Mouse (Mus musculus) midbrain, embryonic 15.5 days (tissue): Measurements from ENCODE around the gene Syt8. TPM values are rescaled to one million over a fixed set of nuclear protein-coding genes. Genes with fewer than 3 reads are reported as not detected.

Experiments used
- ATAC-seq: fragments of 200-750 bp; cut with Nextera tagmentation; replicated peaks from 2 replicates; pipeline ENCODE4 v1.8.0; 2017; ENCODE audit warnings: moderate TSS enrichment
- H3K27ac ChIP-seq: fragments of 300-500 bp; sonication (generic); 2 replicates; pipeline ENCODE4 v1.5.1; 2015; ENCODE audit warnings: mild to moderate bottlenecking, inconsistent platforms
- H3K27me3 ChIP-seq: fragments of 300-500 bp; sonication (generic); replicated peaks from 2 replicates; pipeline ENCODE4 v1.6.1; 2015; ENCODE audit warnings: inconsistent platforms
- H3K36me3 ChIP-seq: fragments of 300-500 bp; sonication (generic); replicated peaks from 2 replicates; pipeline ENCODE4 v1.6.1; 2015; ENCODE audit warnings: inconsistent platforms
- H3K4me1 ChIP-seq: fragments of 300-500 bp; sonication (generic); 2 replicates; pipeline ENCODE4 v1.6.1; 2015; ENCODE audit warnings: inconsistent platforms
- H3K4me2 ChIP-seq: fragments of 300-500 bp; sonication (generic); 2 replicates; pipeline ENCODE4 v1.6.1; 2015; ENCODE audit warnings: inconsistent platforms, mild to moderate bottlenecking, moderate library complexity
- H3K4me3 ChIP-seq: fragments of 300-500 bp; sonication (generic); 2 replicates; pipeline ENCODE4 v1.5.1; 2015; ENCODE audit warnings: mild to moderate bottlenecking, inconsistent platforms
- H3K9ac ChIP-seq: fragments of 300-500 bp; sonication (generic); 2 replicates; pipeline ENCODE4 v1.6.1; 2015; ENCODE audit warnings: mild to moderate bottlenecking, inconsistent platforms
- H3K9me3 ChIP-seq: fragments of 300-500 bp; sonication (generic); 2 replicates; pipeline ENCODE4 v1.6.1; 2016; ENCODE audit warnings: inconsistent platforms
- WGBS: fragments of 180-500 bp; shearing (Covaris S2); methylation state at CpG from one replicate; pipeline ENCODE4 v1.1.7; 2015; ENCODE audit warnings: mixed read lengths; 5-methylcytosine and 5-hydroxymethylcytosine counted together
- polyA plus RNA-seq: library from polyadenylated mRNA; unstranded; fragments of >200 nt; fragmentation: Nextera tagmentation; extraction: Ambion mirVana; gene quantifications from 2 replicates; pipeline ENCODE4 v1.2.1, GENCODE M21; 2015

The Syt8 gene
- polyA plus RNA-seq, 1 experiment from 2014 or later, result not detected

GRCm38 (mm10) chr7:142471884-142472570, 37.4 kb downstream of the Syt8 start:
- Histone ChIP-seq H3K9ac (no peak overlapping the region), H3K36me3 (no peaks in the 10 kb centered on the region), H3K4me3 (no peak overlapping the region), H3K27ac (no peak overlapping the region), H3K27me3 (no peaks in the 10 kb centered on the region), H3K9me3 (no peaks in the 10 kb centered on the region), H3K4me1 (peaks cover 6% of the 10 kb centered on the region; the same call in 1 of the 2 replicates), H3K4me2 (no peak overlapping the region)
- ATAC-seq, result no peak
- 35% methylated on average over 15 of the region's 15 CpGs for WGBS

GRCm38 (mm10) chr7:142472936-142473335, 38.3 kb downstream of the Syt8 start:
- WGBS, result 92% methylated on average over 4 of the region's 4 CpGs
- no peak for ATAC-seq
- peaks cover 6% of the 10 kb centered on the region; the same call in 1 of the 2 replicates for H3K4me1 ChIP-seq

GRCm38 (mm10) chr7:142473476-142473875, 38.8 kb downstream of the Syt8 start:
- H3K4me3 ChIP-seq, result no peak overlapping the region
- peaks cover 6% of the 10 kb centered on the region; the same call in 1 of the 2 replicates for H3K4me1 ChIP-seq
- ATAC-seq, result no peak
- 95% methylated on average over 2 of the region's 2 CpGs for whole genome bisulfite sequencing
- no peaks in the 10 kb centered on the region for H3K9me3 ChIP-seq
- H3K27me3 ChIP-seq, result no peaks in the 10 kb centered on the region
- no peak overlapping the region for H3K4me2 ChIP-seq
- no peak overlapping the region for H3K9ac ChIP-seq
- H3K27ac ChIP-seq, result no peak overlapping the region
- no peaks in the 10 kb centered on the region for H3K36me3 ChIP-seq

More at GRCm38 (mm10) chr7:142472936-142473335, 38.3 kb downstream of the Syt8 start:
- Histone ChIP-seq H3K27ac (no peak overlapping the region), H3K9me3 (no peaks in the 10 kb centered on the region), H3K9ac (no peak overlapping the region), H3K4me3 (no peak overlapping the region), H3K36me3 (no peaks in the 10 kb centered on the region), H3K27me3 (no peaks in the 10 kb centered on the region), H3K4me2 (no peak overlapping the region)

- Histone ChIP-seq H3K4me1 (peaks cover 6% of the 10 kb centered on the region; the same call in 1 of the 2 replicates), H3K9me3 (no peaks in the 10 kb centered on the region), H3K4me3 (no peak overlapping the region), H3K27me3 (no peaks in the 10 kb centered on the region), H3K36me3 (no peaks in the 10 kb centered on the region), H3K27ac (no peak overlapping the region), H3K9ac (no peak overlapping the region), H3K4me2 (no peak overlapping the region)
- ATAC-seq, result no peak
- 89% methylated on average over 14 of the region's 14 CpGs for WGBS
Observed at GRCm38 (mm10) chr7:142474799-142475198, 40.1 kb downstream of the Syt8 start.

GRCm38 (mm10) chr7:142475641-142476040, 41.0 kb downstream of the Syt8 start:
- 63% methylated on average over 7 of the region's 7 CpGs for WGBS
- ATAC-seq, result no peak
- no peak overlapping the region for H3K27ac ChIP-seq
- no peak overlapping the region for H3K9ac ChIP-seq
- no peaks in the 10 kb centered on the region for H3K9me3 ChIP-seq
- no peak overlapping the region for H3K4me2 ChIP-seq
- no peaks in the 10 kb centered on the region for H3K36me3 ChIP-seq
- H3K4me1 ChIP-seq, result peaks cover 6% of the 10 kb centered on the region; the same call in 1 of the 2 replicates
- no peaks in the 10 kb centered on the region for H3K27me3 ChIP-seq
- H3K4me3 ChIP-seq, result no peak overlapping the region

- Histone ChIP-seq H3K9ac (no peak overlapping the region), H3K4me2 (no peak overlapping the region), H3K4me1 (peaks cover 8% of the 10 kb centered on the region), H3K36me3 (no peaks in the 10 kb centered on the region), H3K4me3 (no peak overlapping the region), H3K9me3 (no peaks in the 10 kb centered on the region), H3K27me3 (no peaks in the 10 kb centered on the region), H3K27ac (no peak overlapping the region)
- no peak for ATAC-seq
- 88% methylated on average over 5 of the region's 5 CpGs for WGBS
Observed at GRCm38 (mm10) chr7:142476271-142476670, 41.6 kb downstream of the Syt8 start.

GRCm38 (mm10) chr7:142476795-142477452, 42.3 kb downstream of the Syt8 start:
- no peaks in the 10 kb centered on the region for H3K9me3 ChIP-seq
- no peak overlapping the region for H3K4me2 ChIP-seq
- WGBS, result 88% methylated on average over 13 of the region's 13 CpGs
- no peak overlapping the region for H3K9ac ChIP-seq
- ATAC-seq, result no peak
- H3K4me1 ChIP-seq, result peaks cover 12% of the 10 kb centered on the region
- H3K4me3 ChIP-seq, result no peak overlapping the region
- H3K27ac ChIP-seq, result no peak overlapping the region
- no peaks in the 10 kb centered on the region for H3K27me3 ChIP-seq
- H3K36me3 ChIP-seq, result no peaks in the 10 kb centered on the region

GRCm38 (mm10) chr7:142478001-142478400, 43.4 kb downstream of the Syt8 start:
- ATAC-seq, result no peak
- Histone ChIP-seq H3K27me3 (no peaks in the 10 kb centered on the region), H3K4me3 (no peak overlapping the region), H3K9ac (no peak overlapping the region), H3K4me2 (no peak overlapping the region), H3K36me3 (no peaks in the 10 kb centered on the region), H3K27ac (no peak overlapping the region), H3K9me3 (no peaks in the 10 kb centered on the region), H3K4me1 (peaks cover 13% of the 10 kb centered on the region)
- WGBS, result 91% methylated on average over 6 of the region's 6 CpGs

GRCm38 (mm10) chr7:142478574-142478973, 43.9 kb downstream of the Syt8 start:
- Histone ChIP-seq H3K36me3 (no peaks in the 10 kb centered on the region), H3K4me2 (no peak overlapping the region), H3K27me3 (no peaks in the 10 kb centered on the region), H3K9me3 (no peaks in the 10 kb centered on the region), H3K4me3 (no peak overlapping the region), H3K4me1 (peaks cover 17% of the 10 kb centered on the region), H3K9ac (no peak overlapping the region), H3K27ac (no peak overlapping the region)
- 39% methylated on average over 2 of the region's 2 CpGs for WGBS
- ATAC-seq, result no peak

- Histone ChIP-seq H3K9me3 (no peaks in the 10 kb centered on the region), H3K27ac (no peak overlapping the region), H3K4me1 (peaks cover 17% of the 10 kb centered on the region), H3K9ac (no peak overlapping the region), H3K4me2 (no peak overlapping the region), H3K4me3 (no peak overlapping the region), H3K27me3 (no peaks in the 10 kb centered on the region), H3K36me3 (no peaks in the 10 kb centered on the region)
- no peak for ATAC-seq
Observed at GRCm38 (mm10) chr7:142479307-142479706, 44.7 kb downstream of the Syt8 start.

GRCm38 (mm10) chr7:142479886-142480285, 45.2 kb downstream of the Syt8 start:
- H3K9me3 ChIP-seq, result no peaks in the 10 kb centered on the region
- H3K4me2 ChIP-seq, result no peak overlapping the region
- H3K4me1 ChIP-seq, result peaks cover 17% of the 10 kb centered on the region
- no peak overlapping the region for H3K4me3 ChIP-seq
- ATAC-seq, result no peak
- H3K36me3 ChIP-seq, result no peaks in the 10 kb centered on the region
- WGBS, result 93% methylated on average over 3 of the region's 3 CpGs
- no peak overlapping the region for H3K9ac ChIP-seq
- H3K27me3 ChIP-seq, result no peaks in the 10 kb centered on the region
- no peak overlapping the region for H3K27ac ChIP-seq

- no peaks in the 10 kb centered on the region for H3K27me3 ChIP-seq
- H3K36me3 ChIP-seq, result no peaks in the 10 kb centered on the region
- H3K9me3 ChIP-seq, result no peaks in the 10 kb centered on the region
- no peak overlapping the region for H3K9ac ChIP-seq
- no peak overlapping the region for H3K4me3 ChIP-seq
- H3K4me1 ChIP-seq, result peaks cover 17% of the 10 kb centered on the region
- no peak overlapping the region for H3K4me2 ChIP-seq
- no peak for ATAC-seq
- 96% methylated on average over 3 of the region's 3 CpGs for WGBS
- H3K27ac ChIP-seq, result no peak overlapping the region
Observed at GRCm38 (mm10) chr7:142480661-142481060, 46.0 kb downstream of the Syt8 start.

GRCm38 (mm10) chr7:142481186-142481567, 46.5 kb downstream of the Syt8 start:
- peak overlapping the region; percentile 19 for H3K4me3 ChIP-seq
- peak overlapping the region; percentile 42; the same call in 1 of the 2 replicates for H3K27ac ChIP-seq
- 4% methylated on average over 5 of the region's 5 CpGs for WGBS
- H3K27me3 ChIP-seq, result no peaks in the 10 kb centered on the region
- peak overlapping the region; percentile 47; the same call in 1 of the 2 replicates for H3K9ac ChIP-seq
- no peak for ATAC-seq
- H3K36me3 ChIP-seq, result no peaks in the 10 kb centered on the region
- peaks cover 17% of the 10 kb centered on the region for H3K4me1 ChIP-seq
- H3K9me3 ChIP-seq, result no peaks in the 10 kb centered on the region
- peak overlapping the region; percentile 52 for H3K4me2 ChIP-seq
